Comparison of ENCODE assay signal across 8 mouse cellular contexts in the genomic region with DNA sequence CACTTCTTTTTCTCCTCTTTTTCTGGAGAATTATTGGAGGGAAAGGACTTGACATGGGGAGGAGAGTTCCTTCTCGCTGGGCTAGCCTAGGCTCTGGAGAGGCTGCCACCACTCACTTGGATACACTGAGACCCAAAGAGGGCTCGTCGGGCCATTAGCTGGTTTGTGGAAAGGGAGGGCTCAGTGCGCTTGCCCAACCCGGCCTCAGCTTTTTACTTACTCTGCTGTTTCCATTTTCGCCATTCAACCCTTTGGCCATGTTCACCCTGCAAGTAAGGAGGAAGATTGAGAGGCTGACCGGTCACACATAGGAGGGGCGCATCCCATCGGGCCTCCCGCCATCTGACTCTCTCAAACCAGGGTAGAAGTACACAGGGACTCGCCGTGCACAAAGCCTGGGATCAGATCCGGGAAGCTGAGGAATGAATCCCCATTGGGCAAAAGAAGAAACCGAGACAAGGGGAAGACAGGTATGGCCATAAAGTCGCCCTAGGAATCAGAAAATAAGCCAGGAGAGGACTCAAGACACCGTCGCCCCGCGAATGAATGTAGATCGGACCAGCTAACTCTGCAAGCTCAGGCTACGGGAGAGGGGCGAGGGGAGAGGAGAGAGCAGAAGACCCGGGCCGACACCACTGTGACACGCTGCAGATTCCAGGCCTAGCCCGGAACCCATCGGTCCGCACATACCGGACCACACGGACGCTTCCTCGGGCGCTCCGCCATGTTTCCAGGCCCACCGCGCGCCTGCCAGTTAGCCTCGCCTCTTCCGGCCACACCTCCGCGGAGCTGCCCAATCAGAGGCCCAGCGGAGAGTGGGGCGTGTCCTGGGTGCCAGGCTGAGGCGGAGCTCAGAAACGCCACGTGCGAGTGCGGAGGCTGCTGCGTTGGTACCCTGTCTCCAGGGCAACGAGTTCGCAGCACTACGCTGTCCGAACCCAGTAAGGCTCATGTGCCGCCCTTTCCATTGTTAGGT. TPM values are rescaled to one million over a fixed set of nuclear protein-coding genes. Genes with fewer than 3 reads are reported as not detected.
DNase-seq lines count a peak whose midpoint lies in the region; ATAC-seq lines count a peak whose summit lies in the region.

A gene (minus strand): TSS at position 760 of the 976 bp plus-strand sequence.

- peak within 1 kb of the TSS; percentile 76 for H3K4me2 ChIP-seq in hindbrain, embryonic 12.5 days (replicated peaks)

- H3K27ac ChIP-seq in hindbrain, embryonic 12.5 days, result no peak within 1 kb of the TSS

- H3K36me3 ChIP-seq in hindbrain, embryonic 12.5 days, result peaks cover 41% of the 10 kb centered on the region

- peak within 1 kb of the TSS; percentile 77 for H3K9ac ChIP-seq in hindbrain, embryonic 12.5 days

- H3K4me1 ChIP-seq in hindbrain, embryonic 12.5 days, result peaks cover 10% of the 10 kb centered on the region

- no peaks in the 10 kb centered on the region for H3K9me3 ChIP-seq in hindbrain, embryonic 12.5 days (replicated peaks)

- H3K27me3 ChIP-seq in hindbrain, embryonic 12.5 days, result no peaks in the 10 kb centered on the region

- peak; percentile 99 for ATAC-seq in hindbrain, embryonic 12.5 days (ENCODE audit: low FRiP score)

- H3K4me3 ChIP-seq in hindbrain, embryonic 12.5 days, result peak within 1 kb of the TSS; percentile 74

- WGBS in hindbrain, embryonic 12.5 days, result 3% methylated on average over 54 of the region's 54 CpGs

- DNase-seq in NIH3T3 (ENCODE audit: low read depth), result peak; percentile 98
- peak; percentile 99 for DNase-seq in cerebellum, postnatal 10 days
- peak; percentile 96 to 97 for DNase-seq in frontal cortex, postnatal 10 days (ENCODE audit: low spot score in 2 of 2)
- peak; percentile 94 to 96 for DNase-seq in layer of hippocampus, postnatal 14 days (ENCODE audit: low spot score in 2 of 2)
- peak; percentile 95 for DNase-seq in lung, postnatal 14 days
- peak; percentile 82 for DNase-seq in retina, adult 2 months (ENCODE audit: low read depth, low spot score)
- peak; percentile 91 to 93 for DNase-seq in thymus, postnatal 36 days

RNA-seq across cellular contexts. Expression of the gene that starts here (rescaled TPM):
- polyA plus RNA-seq in hindbrain, embryonic 12.5 days (2016; fragmentation: Nextera tagmentation; extraction: Ambion mirVana), result 63.7 and 63.9 TPM in 2 replicates
- 10 to 100 TPM; 30.8 to 34.4 TPM for total RNA-seq in layer of hippocampus, postnatal 14 days (2021)
